Mouse (Mus musculus) heart, adult 10 weeks (tissue): ENCODE measurements around the gene Tssk6. TPM values are rescaled to one million over a fixed set of nuclear protein-coding genes. Genes with fewer than 3 reads are reported as not detected.

Experiments used
- polyA plus RNA-seq: library from polyadenylated mRNA; stranded (reverse); fragments of 350-450 nt; fragmentation: Illumina TruSeq; extraction: RNeasy Lipid Tissue Mini Kit (QIAGEN cat#74804); gene quantifications from one replicate; pipeline ENCODE4 v1.2.3, GENCODE M21; 2014; ENCODE audit warnings: low read depth, low replicate concordance

Tssk6 gene
- polyA plus RNA-seq, result not detected

GRCm38 (mm10) chr8:69902163-69903062 is at the start of gene Tssk6, which contains the start of the genes Ndufa13 and Yjefn3:
Tssk6 (plus strand) TSS chr8:69902184.
Ndufa13 (minus strand) TSS chr8:69902558.
Yjefn3 (minus strand) TSS chr8:69902712.

GRCm38 (mm10) chr8:69887289-69888243 is 14.4 kb upstream of the Tssk6 start, which contains the start of gene Cilp2:
Cilp2 (minus strand) TSS chr8:69887687.

Other genes with a start within 250 kb of the Tssk6 start
- gene Zfp964, start 247.7 kb upstream of the Tssk6 start, polyA plus RNA-seq, result 1.2 TPM
- 24.0 TPM for gene Zfp869, start 191.5 kb upstream of the Tssk6 start, polyA plus RNA-seq
- gene Zfp963, start 152.2 kb upstream of the Tssk6 start, polyA plus RNA-seq, result 4.2 TPM
- not detected for gene Gm20422, start 127.3 kb upstream of the Tssk6 start, polyA plus RNA-seq
- 13.5 TPM for gene Atp13a1, start 111.0 kb upstream of the Tssk6 start, polyA plus RNA-seq
- gene Zfp866, start 111.0 kb upstream of the Tssk6 start, polyA plus RNA-seq, result 17.2 TPM
- gene Gmip, start 93.5 kb upstream of the Tssk6 start, polyA plus RNA-seq, result 4.4 TPM
- gene Lpar2, start 79.8 kb upstream of the Tssk6 start, polyA plus RNA-seq, result 0.18 TPM
- gene Pbx4, start 69.7 kb upstream of the Tssk6 start, polyA plus RNA-seq, result not detected
- gene Cilp2, start 14.5 kb upstream of the Tssk6 start, polyA plus RNA-seq, result 6.1 TPM
- 607 TPM for gene Ndufa13, start 374 bp downstream of the Tssk6 start, polyA plus RNA-seq
- 10.9 TPM for gene Yjefn3, start 528 bp downstream of the Tssk6 start, polyA plus RNA-seq
- gene Gatad2a, start 94.2 kb downstream of the Tssk6 start, polyA plus RNA-seq, result 18.1 TPM
- gene Mau2, start 140.6 kb downstream of the Tssk6 start, polyA plus RNA-seq, result 24.1 TPM
- 22.7 TPM for gene Sugp1, start 140.6 kb downstream of the Tssk6 start, polyA plus RNA-seq
- 1.7 TPM for gene Tm6sf2, start 170.7 kb downstream of the Tssk6 start, polyA plus RNA-seq
- gene Hapln4, start 181.3 kb downstream of the Tssk6 start, polyA plus RNA-seq, result not detected
- not detected for gene Ncan, start 218.7 kb downstream of the Tssk6 start, polyA plus RNA-seq
- gene Nr2c2ap, start 229.1 kb downstream of the Tssk6 start, polyA plus RNA-seq, result 9.2 TPM
- gene Rfxank, start 237.0 kb downstream of the Tssk6 start, polyA plus RNA-seq, result 25.8 TPM
- gene Borcs8, start 237.3 kb downstream of the Tssk6 start, polyA plus RNA-seq, result 32.6 TPM
- not detected for gene Mef2b, start 237.5 kb downstream of the Tssk6 start, polyA plus RNA-seq